Mouse (Mus musculus): ENCODE data around the gene Brsk2. TPM values are rescaled to one million over a fixed set of nuclear protein-coding genes. Genes with fewer than 3 reads are reported as not detected.

Gene Brsk2
- polyA plus RNA-seq, 2 experiments = 0.66 to 0.78 TPM

DNA sequence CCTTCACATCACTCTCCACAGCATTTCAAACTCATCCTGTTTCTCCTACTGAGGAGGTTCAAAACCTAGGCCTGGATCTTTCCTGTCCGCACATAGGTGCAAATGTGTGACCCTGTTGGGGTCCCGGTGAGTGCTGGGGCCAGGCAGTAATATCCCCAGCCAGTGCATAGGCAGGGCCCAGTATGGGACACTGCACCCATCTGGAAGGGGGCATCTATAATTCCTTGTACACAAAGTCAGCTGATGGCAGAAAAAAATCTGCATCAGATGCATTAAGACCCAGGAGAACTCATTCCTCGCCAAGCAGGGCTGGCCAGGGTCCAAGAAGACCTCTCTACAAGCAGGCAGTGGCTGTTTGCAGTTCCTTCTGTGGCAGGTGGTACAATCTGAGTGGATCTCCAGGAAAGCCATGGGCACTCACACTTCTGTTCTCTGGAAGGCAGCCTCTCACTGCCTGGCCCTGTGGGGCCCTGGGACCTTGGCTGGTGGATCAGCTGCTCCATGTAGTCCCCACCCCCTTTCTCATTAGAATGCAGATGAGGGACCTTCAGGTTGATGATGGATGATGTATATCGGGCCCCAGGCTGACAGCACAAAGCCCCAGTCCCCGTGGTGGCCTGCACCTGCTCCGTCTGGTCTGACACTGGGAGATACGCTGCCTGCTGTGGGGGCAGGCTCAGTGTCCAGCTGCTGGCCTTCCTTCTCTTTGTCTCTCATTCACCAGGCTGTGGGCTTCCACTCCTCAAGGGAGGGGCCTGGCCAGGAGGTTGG is 15.2 kb upstream of the Brsk2 start:
- Histone ChIP-seq H3K4me1 (ENCODE audit: control insufficient read depth, insufficient read depth, low read length) (no peaks in the 10 kb centered on the region), H3K4me3 (replicated peaks; ENCODE audit: low read length) (no peak overlapping the region), H3K27ac (replicated peaks; ENCODE audit: low read depth, low read length) (no peak overlapping the region), H3K9me3 (ENCODE audit: control insufficient read depth, low read length) (no peaks in the 10 kb centered on the region), H3K36me3 (ENCODE audit: control insufficient read depth, insufficient read depth, low read length) (no peaks in the 10 kb centered on the region), H3K9ac (ENCODE audit: low read depth, low read length, severe bottlenecking) (no peak overlapping the region), H3K4me2 (replicated peaks; ENCODE audit: low read depth, low read length, severe bottlenecking) (no peak overlapping the region), H3K27me3 (ENCODE audit: control insufficient read depth, insufficient read depth, low read length) (no peaks in the 10 kb centered on the region)
- WGBS = 60% methylated on average over 7 of the region's 7 CpGs
- ATAC-seq (ENCODE audit: low FRiP score, low read depth) (no peak), DNase-seq (ENCODE audit: low spot score) (no peak)
- no peak for TF ChIP-seq POLR2A (IDR thresholded peaks at IDR 0.05; ENCODE audit: borderline replicate concordance, extremely low read depth, insufficient read depth, insufficient read length)

DNA sequence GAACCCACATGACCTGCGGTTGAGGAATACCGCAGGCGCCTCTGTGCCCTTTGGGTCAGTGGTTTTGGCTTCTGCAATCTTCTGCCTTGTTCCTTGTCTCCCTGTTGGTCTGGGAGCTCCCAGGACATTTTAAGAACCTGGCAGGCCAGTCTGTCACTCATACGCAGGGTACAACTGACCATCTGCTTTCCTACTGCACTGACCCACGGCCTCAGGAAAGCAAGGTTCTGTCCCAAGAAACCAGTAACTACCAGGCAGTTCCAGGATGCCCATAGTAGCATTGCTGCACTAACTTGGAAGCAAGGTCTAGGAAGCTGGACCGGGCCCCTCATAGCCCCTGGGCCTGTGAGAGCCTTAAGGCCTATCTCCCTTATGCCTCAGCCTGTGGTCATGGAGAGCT is 14.6 kb upstream of the Brsk2 start:
- no peak for ATAC-seq (ENCODE audit: low FRiP score, low read depth)
- no peak overlapping the region for H3K4me3 ChIP-seq (replicated peaks; ENCODE audit: low read length)
- no peak for DNase-seq (ENCODE audit: low spot score)
- 90% methylated on average over 6 of the region's 6 CpGs for WGBS
- H3K9ac ChIP-seq (ENCODE audit: low read depth, low read length, severe bottlenecking) = no peak overlapping the region
- no peaks in the 10 kb centered on the region for H3K9me3 ChIP-seq (ENCODE audit: control insufficient read depth, low read length)
- no peaks in the 10 kb centered on the region for H3K36me3 ChIP-seq (ENCODE audit: control insufficient read depth, insufficient read depth, low read length)
- H3K27me3 ChIP-seq (ENCODE audit: control insufficient read depth, insufficient read depth, low read length) = no peaks in the 10 kb centered on the region
- H3K27ac ChIP-seq (replicated peaks; ENCODE audit: low read depth, low read length) = no peak overlapping the region
- no peak overlapping the region for H3K4me2 ChIP-seq (replicated peaks; ENCODE audit: low read depth, low read length, severe bottlenecking)
- H3K4me1 ChIP-seq (ENCODE audit: control insufficient read depth, insufficient read depth, low read length) = no peaks in the 10 kb centered on the region
- no peak for TF ChIP-seq POLR2A (IDR thresholded peaks at IDR 0.05; ENCODE audit: borderline replicate concordance, extremely low read depth, insufficient read depth, insufficient read length)

DNA sequence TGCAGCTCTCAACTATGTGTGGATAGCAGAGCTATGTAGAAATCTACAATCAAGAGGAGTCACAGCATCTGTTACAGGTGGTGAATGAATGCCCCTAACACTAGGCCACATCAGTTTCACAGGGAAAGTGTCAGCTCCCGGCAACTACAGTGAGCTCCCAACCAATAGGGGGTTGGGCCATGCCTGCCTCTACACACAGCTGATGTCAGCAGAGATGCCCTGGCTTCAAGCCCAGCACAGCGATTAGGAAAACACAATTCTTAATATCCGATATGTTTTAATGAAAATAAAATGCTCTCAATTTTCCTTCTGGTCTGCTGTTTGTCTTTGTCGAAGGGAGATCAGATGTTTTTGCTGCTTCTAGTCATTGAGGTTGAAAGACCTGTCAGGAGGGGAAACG is 6.1 kb upstream of the Brsk2 start:
- WGBS = 73% methylated on average over 5 of the region's 5 CpGs
- Histone ChIP-seq H3K36me3 (ENCODE audit: control insufficient read depth, insufficient read depth, low read length) (no peaks in the 10 kb centered on the region), H3K9me3 (ENCODE audit: control insufficient read depth, low read length) (no peaks in the 10 kb centered on the region), H3K4me2 (replicated peaks; ENCODE audit: low read depth, low read length, severe bottlenecking) (no peak overlapping the region), H3K4me3 (replicated peaks; ENCODE audit: low read length) (no peak overlapping the region), H3K27ac (replicated peaks; ENCODE audit: low read depth, low read length) (no peak overlapping the region), H3K9ac (ENCODE audit: low read depth, low read length, severe bottlenecking) (no peak overlapping the region), H3K4me1 (ENCODE audit: control insufficient read depth, insufficient read depth, low read length) (no peaks in the 10 kb centered on the region), H3K27me3 (ENCODE audit: control insufficient read depth, insufficient read depth, low read length) (peaks cover 21% of the 10 kb centered on the region)
- TF ChIP-seq POLR2A (IDR thresholded peaks at IDR 0.05; ENCODE audit: borderline replicate concordance, extremely low read depth, insufficient read depth, insufficient read length) = no peak
- DNase-seq (ENCODE audit: low spot score) = no peak
- no peak for ATAC-seq (ENCODE audit: low FRiP score, low read depth)

DNA sequence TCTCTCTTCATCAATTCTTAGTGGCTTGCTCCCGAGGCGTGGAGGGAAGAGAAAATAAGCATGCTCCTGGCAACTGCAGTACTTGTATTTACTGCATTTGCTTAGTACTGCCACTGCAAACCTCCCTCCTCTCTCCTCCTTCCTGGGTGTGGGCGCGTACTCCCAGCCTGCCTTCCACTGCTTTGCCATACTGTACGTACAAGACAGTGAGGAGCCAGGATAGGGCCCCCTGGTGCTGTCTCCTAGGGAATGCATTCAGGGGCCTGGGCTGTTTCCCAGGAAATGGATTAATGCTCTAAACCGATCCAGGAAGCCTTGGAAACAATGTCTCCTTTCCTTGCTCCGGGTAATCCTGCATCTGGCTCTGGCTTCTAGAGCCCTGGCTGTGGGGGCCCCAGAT is 3.6 kb upstream of the Brsk2 start:
- no peak overlapping the region for H3K9ac ChIP-seq (ENCODE audit: low read depth, low read length, severe bottlenecking)
- H3K4me2 ChIP-seq (replicated peaks; ENCODE audit: low read depth, low read length, severe bottlenecking) = no peak overlapping the region
- ATAC-seq (ENCODE audit: low FRiP score, low read depth) (no peak), DNase-seq (ENCODE audit: low spot score) (no peak)
- H3K4me1 ChIP-seq (ENCODE audit: control insufficient read depth, insufficient read depth, low read length) = no peaks in the 10 kb centered on the region; the same call in 1 of the 2 replicates
- no peak for TF ChIP-seq POLR2A (IDR thresholded peaks at IDR 0.05; ENCODE audit: borderline replicate concordance, extremely low read depth, insufficient read depth, insufficient read length)
- WGBS = 31% methylated on average over 7 of the region's 7 CpGs
- no peaks in the 10 kb centered on the region for H3K9me3 ChIP-seq (ENCODE audit: control insufficient read depth, low read length)
- H3K4me3 ChIP-seq (replicated peaks; ENCODE audit: low read length) = no peak overlapping the region
- H3K36me3 ChIP-seq (ENCODE audit: control insufficient read depth, insufficient read depth, low read length) = no peaks in the 10 kb centered on the region
- H3K27me3 ChIP-seq (ENCODE audit: control insufficient read depth, insufficient read depth, low read length) = peaks cover 42% of the 10 kb centered on the region
- H3K27ac ChIP-seq (replicated peaks; ENCODE audit: low read depth, low read length) = no peak overlapping the region

DNA sequence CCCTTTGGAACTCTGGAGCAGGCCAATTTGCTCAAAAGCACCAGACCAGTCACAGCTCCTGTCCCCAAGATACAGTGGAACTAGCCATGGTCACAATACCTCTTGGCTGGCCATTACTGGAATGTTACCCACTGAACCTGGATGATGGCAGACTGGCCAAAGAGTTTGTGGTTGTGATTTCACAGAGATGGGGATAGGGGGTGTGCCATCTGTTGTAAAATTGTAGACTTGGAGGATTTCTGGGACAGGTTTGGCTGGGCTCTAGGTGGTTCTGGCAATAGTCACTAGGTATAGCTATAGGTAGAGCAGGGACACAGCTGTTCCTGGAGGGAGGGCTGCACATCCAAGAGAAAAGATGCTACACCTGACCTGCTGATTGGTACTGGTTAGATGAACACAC is 2.0 kb upstream of the Brsk2 start:
- Histone ChIP-seq H3K27ac (replicated peaks; ENCODE audit: low read depth, low read length) (no peak overlapping the region), H3K9ac (ENCODE audit: low read depth, low read length, severe bottlenecking) (no peak overlapping the region), H3K4me2 (replicated peaks; ENCODE audit: low read depth, low read length, severe bottlenecking) (no peak overlapping the region), H3K4me3 (replicated peaks; ENCODE audit: low read length) (no peak overlapping the region), H3K4me1 (ENCODE audit: control insufficient read depth, insufficient read depth, low read length) (no peaks in the 10 kb centered on the region; the same call in 1 of the 2 replicates), H3K36me3 (ENCODE audit: control insufficient read depth, insufficient read depth, low read length) (no peaks in the 10 kb centered on the region), H3K9me3 (ENCODE audit: control insufficient read depth, low read length) (no peaks in the 10 kb centered on the region), H3K27me3 (ENCODE audit: control insufficient read depth, insufficient read depth, low read length) (peaks cover 58% of the 10 kb centered on the region)
- no peak for ATAC-seq (ENCODE audit: low FRiP score, low read depth)
- no peak for TF ChIP-seq POLR2A (IDR thresholded peaks at IDR 0.05; ENCODE audit: borderline replicate concordance, extremely low read depth, insufficient read depth, insufficient read length)
- no peak for DNase-seq (ENCODE audit: low spot score)

Measured in limb, embryonic 14.5 days (tissue).